Mouse (Mus musculus) stomach, embryonic 16.5 days (tissue): ENCODE data around the gene Nop56. TPM values are rescaled to one million over a fixed set of nuclear protein-coding genes. Genes with fewer than 3 reads are reported as not detected.

Experiments used
- ATAC-seq: fragments of 200-750 bp; cut with Nextera tagmentation; 2 replicates; pipeline ENCODE4 v1.8.0; 2017; ENCODE audit warnings: moderate number of reproducible peaks, moderate TSS enrichment; ENCODE audit not compliant: insufficient read depth, low FRiP score
- H3K27ac ChIP-seq: fragments of 300-500 bp; sonication (generic); 2 replicates; pipeline ENCODE4 v1.5.1; 2014; ENCODE audit warnings: low read length
- H3K27me3 ChIP-seq: fragments of 300-500 bp; sonication (generic); 2 replicates; pipeline ENCODE4 v1.6.1; 2014; ENCODE audit warnings: low read length, control low read depth, mixed read lengths; ENCODE audit not compliant: control insufficient read depth, insufficient read depth
- H3K36me3 ChIP-seq: fragments of 300-500 bp; sonication (generic); 2 replicates; pipeline ENCODE4 v1.6.1; 2014; ENCODE audit warnings: low read length; ENCODE audit not compliant: control insufficient read depth, insufficient read depth
- H3K4me1 ChIP-seq: fragments of 300-500 bp; sonication (generic); 2 replicates; pipeline ENCODE4 v1.6.1; 2014; ENCODE audit warnings: low read length, control low read depth, mixed read lengths; ENCODE audit not compliant: control insufficient read depth, insufficient read depth
- H3K4me2 ChIP-seq: fragments of 300-500 bp; sonication (generic); 2 replicates; pipeline ENCODE4 v1.6.1; 2014; ENCODE audit warnings: low read depth, low read length, mixed read lengths
- H3K4me3 ChIP-seq: fragments of 300-500 bp; sonication (generic); replicated peaks from 2 replicates; pipeline ENCODE4 v1.5.1; 2014; ENCODE audit warnings: mild to moderate bottlenecking, low read length
- H3K9ac ChIP-seq: fragments of 300-500 bp; sonication (generic); 2 replicates; pipeline ENCODE4 v1.6.1; 2014; ENCODE audit warnings: low read length
- H3K9me3 ChIP-seq: fragments of 300-500 bp; sonication (generic); replicated peaks from 2 replicates; pipeline ENCODE4 v1.6.1; 2016; ENCODE audit warnings: low read length, control low read depth; ENCODE audit not compliant: control insufficient read depth
- WGBS: fragments of 180-500 bp; shearing (Covaris S2); extraction: QIAGEN DNeasy Blood & Tissue Kit; methylation state at CpG from one replicate; pipeline ENCODE4 v1.1.7; 2014; 5-methylcytosine and 5-hydroxymethylcytosine counted together
- polyA plus RNA-seq: library from polyadenylated mRNA; unstranded; fragments of >200 nt; fragmentation: Nextera tagmentation; extraction: Ambion mirVana; gene quantifications from 2 replicates; pipeline ENCODE4 v1.2.1, GENCODE M21; 2015

Nop56 gene
- polyA plus RNA-seq, result 221 and 222 TPM in 2 replicates

DNA sequence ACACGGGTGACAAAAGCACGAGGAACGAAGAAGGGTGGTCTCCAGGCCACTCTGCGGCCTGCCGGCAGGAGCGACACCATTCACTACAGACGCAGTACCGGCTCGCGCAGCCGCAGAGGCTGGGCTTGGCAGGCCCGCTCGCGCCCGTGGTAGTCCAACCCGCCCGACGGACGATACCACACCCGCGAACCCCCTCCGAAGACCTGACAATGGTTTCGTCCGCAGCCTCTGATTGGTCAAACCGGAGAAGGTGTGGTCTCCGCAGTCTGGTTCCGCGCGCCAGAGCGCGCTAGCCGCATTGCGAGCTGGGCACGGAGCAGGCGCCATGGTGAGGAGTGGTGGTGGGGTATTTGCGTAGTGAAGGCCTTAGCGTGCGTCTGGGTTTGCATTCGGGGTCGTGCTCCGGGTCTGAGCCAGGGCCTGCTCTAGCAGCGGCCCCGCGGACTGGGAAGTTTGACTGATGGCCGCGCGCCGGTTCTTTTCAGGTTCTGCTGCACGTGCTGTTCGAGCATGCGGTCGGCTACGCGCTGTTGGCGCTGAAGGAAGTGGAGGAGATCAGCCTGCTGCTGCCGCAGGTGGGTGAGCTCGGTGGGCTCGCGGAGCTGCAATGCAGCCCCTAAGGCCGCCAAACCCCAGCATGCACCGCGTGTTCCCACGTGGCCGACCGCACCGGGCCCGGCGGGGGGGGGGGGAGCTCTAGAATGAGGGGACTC, at the start of gene Nop56:
Gene Nop56, plus strand, starts transcription at position 282 of the 713 bp plus-strand sequence.
- H3K9me3 ChIP-seq, result no peaks in the 10 kb centered on the region
- peaks cover 25% of the 10 kb centered on the region for H3K36me3 ChIP-seq
- H3K4me3 ChIP-seq, result peak within 1 kb of the TSS; percentile 72
- peak within 1 kb of the TSS; percentile 88 for H3K9ac ChIP-seq
- under 1% methylated on average over 68 of the region's 68 CpGs for WGBS
- ATAC-seq, result peak; percentile 97
- H3K27ac ChIP-seq, result peak within 1 kb of the TSS; percentile 78
- H3K27me3 ChIP-seq, result no peaks in the 10 kb centered on the region
- H3K4me1 ChIP-seq, result peaks cover 22% of the 10 kb centered on the region
- H3K4me2 ChIP-seq, result peak within 1 kb of the TSS; percentile 99

DNA sequence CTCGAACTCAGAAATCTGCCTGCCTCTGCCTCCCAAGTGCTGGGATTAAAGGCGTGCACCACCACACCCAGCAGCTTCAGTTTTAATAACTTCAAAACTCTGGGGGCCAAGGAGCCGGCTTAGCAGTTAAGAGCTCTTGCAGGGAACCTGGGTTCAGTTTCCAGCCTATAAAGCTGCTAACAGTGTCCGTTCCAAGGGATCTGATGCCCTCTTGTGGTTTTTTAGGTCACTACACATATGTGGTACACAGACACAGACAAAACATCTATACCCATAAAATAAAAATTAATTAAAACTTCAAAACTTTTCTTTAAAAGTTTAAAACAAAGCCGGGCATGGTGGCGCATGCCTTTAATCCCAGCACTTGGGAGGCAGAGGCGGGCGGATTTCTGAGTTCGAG, 27.3 kb upstream of the Nop56 start:
- Histone ChIP-seq H3K27me3 (no peaks in the 10 kb centered on the region), H3K9me3 (0 out of 2 replicates have a peak, but pooled peaks cover 2% of the 10 kb centered on the region), H3K27ac (no peak overlapping the region), H3K36me3 (no peaks in the 10 kb centered on the region), H3K4me3 (no peak overlapping the region), H3K9ac (no peak overlapping the region), H3K4me2 (no peak overlapping the region), H3K4me1 (no peaks in the 10 kb centered on the region)
- WGBS, result 43% methylated on average over 9 of the region's 9 CpGs
- no peak for ATAC-seq

DNA sequence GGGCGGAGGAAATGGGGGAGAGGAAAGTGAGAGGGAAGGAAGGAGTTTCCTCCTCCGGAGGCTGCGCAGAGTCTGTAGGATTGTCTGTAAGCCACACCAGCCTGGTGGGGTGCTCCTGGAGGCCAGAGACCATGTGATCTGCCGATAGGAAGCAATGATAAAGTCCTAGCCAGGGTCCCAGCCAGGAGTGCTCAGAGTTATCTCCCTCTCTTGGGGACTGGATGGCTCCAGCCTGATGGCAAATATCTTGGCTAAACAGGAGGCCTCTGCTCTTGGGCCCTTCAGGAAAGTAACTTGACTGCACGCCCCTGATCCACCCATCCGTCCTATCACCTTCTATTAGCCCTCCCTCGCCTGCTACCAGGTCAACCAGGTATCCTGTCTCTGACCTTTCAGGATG, 26.0 kb upstream of the Nop56 start:
- H3K36me3 ChIP-seq, result no peaks in the 10 kb centered on the region
- H3K9me3 ChIP-seq, result 0 out of 2 replicates have a peak, but pooled peaks cover 2% of the 10 kb centered on the region
- H3K4me1 ChIP-seq, result no peaks in the 10 kb centered on the region
- H3K27me3 ChIP-seq, result no peaks in the 10 kb centered on the region
- no peak overlapping the region for H3K27ac ChIP-seq
- H3K4me2 ChIP-seq, result no peak overlapping the region
- no peak overlapping the region for H3K9ac ChIP-seq
- ATAC-seq, result no peak
- WGBS, result 66% methylated on average over 7 of the region's 7 CpGs
- H3K4me3 ChIP-seq, result no peak overlapping the region

DNA sequence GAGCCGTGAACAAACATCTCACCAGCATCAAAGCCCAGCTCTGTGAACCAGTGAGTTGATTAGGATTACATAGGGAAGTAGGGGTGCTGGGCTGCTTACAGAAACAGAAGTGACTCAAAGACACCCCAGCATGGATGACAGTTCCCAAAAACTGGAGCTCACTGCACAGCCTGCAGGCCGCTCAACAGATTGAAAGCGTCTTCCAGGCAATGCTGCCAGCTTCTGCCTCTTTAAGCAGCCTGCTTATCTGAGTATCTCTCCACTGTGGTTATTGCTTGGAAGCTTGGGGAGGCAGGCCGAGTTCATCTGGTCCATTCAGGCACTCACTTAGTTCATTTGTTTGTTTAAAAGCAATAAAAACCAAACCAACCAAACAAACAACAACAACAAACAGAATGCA, 17.5 kb upstream of the Nop56 start:
- WGBS, result 77% methylated on average over 4 of the region's 4 CpGs

DNA sequence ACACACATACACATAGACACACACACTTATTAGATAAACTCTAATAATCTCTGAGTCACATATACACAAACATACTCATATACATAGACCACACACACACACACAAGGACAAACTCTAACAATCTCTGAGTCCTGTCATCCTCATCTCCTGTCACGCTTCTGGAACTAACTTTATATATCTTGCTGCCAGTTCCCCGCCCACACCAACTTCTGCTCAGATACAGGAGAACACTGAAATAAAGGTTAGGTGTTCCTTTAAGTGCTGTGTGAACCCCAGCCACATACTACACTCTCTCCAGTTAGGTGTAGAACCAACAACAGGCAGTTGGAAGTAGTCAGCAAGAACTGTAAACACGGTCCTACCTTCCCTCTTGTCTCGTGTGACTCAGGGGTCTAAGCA, 13.4 kb upstream of the Nop56 start:
- Histone ChIP-seq H3K4me1 (no peaks in the 10 kb centered on the region), H3K9me3 (no peaks in the 10 kb centered on the region), H3K27ac (no peak overlapping the region), H3K4me2 (no peak overlapping the region), H3K9ac (no peak overlapping the region), H3K27me3 (no peaks in the 10 kb centered on the region), H3K4me3 (no peak overlapping the region), H3K36me3 (no peaks in the 10 kb centered on the region)
- ATAC-seq, result no peak
- 83% methylated on average over 4 of the region's 4 CpGs for WGBS

More for the DNA sequence above, 17.5 kb upstream of the Nop56 start:
- Histone ChIP-seq H3K4me2 (no peak overlapping the region), H3K4me3 (no peak overlapping the region), H3K4me1 (no peaks in the 10 kb centered on the region), H3K36me3 (no peaks in the 10 kb centered on the region), H3K9me3 (no peaks in the 10 kb centered on the region), H3K27ac (no peak overlapping the region), H3K9ac (no peak overlapping the region), H3K27me3 (no peaks in the 10 kb centered on the region)
- no peak for ATAC-seq

DNA sequence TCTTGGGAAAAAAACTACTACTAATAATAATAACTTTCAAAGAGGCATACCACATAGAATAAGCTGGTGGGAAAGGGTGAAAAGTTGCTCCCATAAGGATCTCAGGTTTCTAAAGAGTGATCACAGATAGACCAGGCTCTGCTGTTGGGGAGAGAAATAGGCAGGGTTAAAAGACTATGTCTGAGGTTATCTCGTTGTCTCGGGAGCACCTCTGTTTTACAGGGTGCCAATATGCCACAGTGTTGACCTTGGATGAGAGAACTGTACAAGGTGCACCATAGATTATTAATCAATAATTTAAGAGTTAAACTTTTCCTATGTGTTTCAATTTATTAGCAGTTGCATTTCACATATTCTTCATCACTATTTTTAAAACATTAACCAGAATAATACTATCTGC, 12.3 kb upstream of the Nop56 start:
- Histone ChIP-seq H3K9me3 (no peaks in the 10 kb centered on the region), H3K4me1 (no peaks in the 10 kb centered on the region), H3K36me3 (no peaks in the 10 kb centered on the region), H3K27ac (no peak overlapping the region), H3K9ac (no peak overlapping the region), H3K4me2 (no peak overlapping the region), H3K4me3 (no peak overlapping the region), H3K27me3 (no peaks in the 10 kb centered on the region)
- 70% methylated on average over 2 of the region's 2 CpGs for WGBS
- no peak for ATAC-seq

DNA sequence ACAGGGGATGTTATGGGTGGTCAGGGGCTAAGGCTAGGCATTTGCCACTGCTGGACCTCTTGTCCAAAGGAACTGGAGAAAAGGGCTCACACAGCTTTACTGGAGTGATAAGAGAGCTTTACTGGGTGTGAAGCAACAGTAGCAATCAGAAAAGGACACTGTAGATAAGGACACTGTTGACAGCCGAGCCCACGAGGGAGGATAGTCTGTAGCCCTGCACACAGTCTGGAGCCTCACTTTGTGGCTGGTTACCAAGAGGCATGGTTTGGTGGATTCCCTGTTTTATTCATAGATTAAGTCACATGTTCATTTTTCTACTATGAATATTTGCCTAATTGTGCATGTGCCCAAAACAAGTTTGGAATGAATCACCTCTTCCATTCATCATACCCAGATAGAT, 11.8 kb upstream of the Nop56 start:
- no peaks in the 10 kb centered on the region for H3K27me3 ChIP-seq
- no peak overlapping the region for H3K27ac ChIP-seq
- no peaks in the 10 kb centered on the region for H3K4me1 ChIP-seq
- WGBS, result 33% methylated on average over 2 of the region's 2 CpGs
- H3K4me3 ChIP-seq, result no peak overlapping the region
- no peak for ATAC-seq
- no peaks in the 10 kb centered on the region for H3K36me3 ChIP-seq
- H3K4me2 ChIP-seq, result no peak overlapping the region
- no peaks in the 10 kb centered on the region for H3K9me3 ChIP-seq
- H3K9ac ChIP-seq, result no peak overlapping the region

DNA sequence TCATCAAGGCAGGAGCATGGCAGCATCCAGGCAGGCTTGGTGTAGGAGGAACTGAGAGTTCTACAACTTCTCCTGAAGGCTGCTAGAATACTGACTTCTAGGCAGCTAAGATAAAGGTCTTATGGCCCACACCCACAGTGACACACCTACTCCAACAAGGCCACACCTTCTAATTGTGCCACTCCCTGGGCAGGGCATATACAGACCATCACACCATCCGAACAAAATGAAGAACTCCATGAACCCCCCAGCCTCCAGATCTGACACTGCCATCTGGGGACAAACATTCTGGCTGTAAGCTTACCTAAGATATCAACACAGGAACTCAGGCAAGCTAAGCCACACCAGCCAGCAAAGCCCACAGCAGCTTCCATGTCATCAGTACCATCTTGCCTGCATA, 8.7 kb upstream of the Nop56 start:
- H3K27ac ChIP-seq, result no peak overlapping the region
- no peaks in the 10 kb centered on the region for H3K4me1 ChIP-seq
- no peaks in the 10 kb centered on the region for H3K9me3 ChIP-seq
- no peak overlapping the region for H3K9ac ChIP-seq
- 67% methylated on average over 1 of the region's 1 CpGs for WGBS
- no peak for ATAC-seq
- no peaks in the 10 kb centered on the region for H3K27me3 ChIP-seq
- no peaks in the 10 kb centered on the region for H3K36me3 ChIP-seq
- no peak overlapping the region for H3K4me3 ChIP-seq
- no peak overlapping the region for H3K4me2 ChIP-seq

DNA sequence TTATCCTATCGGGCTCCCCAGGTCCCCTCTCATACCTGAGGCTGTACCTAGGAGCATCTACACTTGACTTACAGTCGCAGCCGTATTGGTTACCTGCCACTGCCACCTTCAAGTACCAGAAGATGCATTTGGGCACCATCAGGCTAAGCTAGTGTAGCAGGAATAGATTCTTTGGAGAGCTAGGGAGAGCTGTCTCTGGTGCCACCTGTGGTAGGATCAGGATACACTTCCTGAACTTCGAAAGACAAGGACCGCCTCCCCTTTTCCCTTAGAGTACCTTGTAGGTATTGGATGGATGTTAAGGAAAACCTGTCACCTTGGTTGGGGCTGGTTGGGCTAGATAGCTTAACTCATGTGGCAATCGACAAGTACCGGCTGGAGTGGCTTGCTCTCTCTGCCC, 6.2 kb upstream of the Nop56 start:
- no peaks in the 10 kb centered on the region for H3K27me3 ChIP-seq
- no peak overlapping the region for H3K4me2 ChIP-seq
- H3K9ac ChIP-seq, result no peak overlapping the region
- no peaks in the 10 kb centered on the region for H3K36me3 ChIP-seq
- H3K4me3 ChIP-seq, result no peak overlapping the region
- WGBS, result 68% methylated on average over 7 of the region's 7 CpGs
- H3K27ac ChIP-seq, result no peak overlapping the region
- H3K9me3 ChIP-seq, result no peaks in the 10 kb centered on the region
- no peak for ATAC-seq
- no peaks in the 10 kb centered on the region for H3K4me1 ChIP-seq
